Mouse (Mus musculus): ENCODE measurements around the gene Lin7a.

Lin7a gene

GRCm38 (mm10) chr10:107271321-107272130 is at the start of gene Lin7a:
Gene Lin7a, plus strand, starts transcription at chr10:107271686.
- in situ Hi-C loops (cut with MboI, MseI): no loop called here

GRCm38 (mm10) chr10:107221726-107222125 is 49.8 kb upstream of the Lin7a start:
- in situ Hi-C loops (cut with MboI, MseI): no loop called here

DNA sequence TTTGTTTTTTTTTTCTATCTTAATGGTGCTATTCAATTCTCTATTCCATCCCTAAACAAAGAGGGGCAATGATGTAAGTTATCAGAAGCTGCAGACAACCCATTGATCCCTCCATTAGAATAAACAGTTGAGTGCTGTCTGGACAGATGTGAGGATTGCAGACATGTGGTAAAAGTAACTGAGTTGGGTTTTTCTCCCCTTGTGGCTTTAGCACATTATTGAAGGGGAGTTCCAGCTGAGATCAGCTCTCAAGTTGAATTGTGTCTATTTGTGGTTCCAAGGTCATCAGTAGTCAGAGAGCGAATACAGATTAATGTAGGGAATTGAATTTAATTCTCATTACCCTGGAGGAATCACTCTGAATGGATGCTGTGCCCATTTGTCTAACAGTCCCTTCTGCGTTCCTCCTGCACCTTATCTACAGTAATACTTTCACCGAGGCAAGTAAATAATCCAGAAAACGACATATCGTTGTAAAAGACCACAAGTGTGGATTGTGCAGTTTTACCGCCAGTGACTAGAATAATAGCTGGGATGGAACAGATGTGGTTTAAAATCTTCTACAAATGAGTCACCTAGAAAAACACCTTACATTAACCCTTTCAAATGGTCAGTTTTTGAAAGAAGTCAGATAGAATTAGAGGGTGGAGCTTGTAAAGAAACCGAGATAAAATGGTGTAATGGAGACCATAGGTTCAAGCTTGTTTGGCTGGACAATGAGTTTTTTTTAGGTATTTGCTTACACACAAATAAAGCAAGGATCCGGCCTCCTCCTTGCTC is 48.9 kb upstream of the Lin7a start:
- in situ Hi-C loops (cut with MboI, MseI): no loop called here

DNA sequence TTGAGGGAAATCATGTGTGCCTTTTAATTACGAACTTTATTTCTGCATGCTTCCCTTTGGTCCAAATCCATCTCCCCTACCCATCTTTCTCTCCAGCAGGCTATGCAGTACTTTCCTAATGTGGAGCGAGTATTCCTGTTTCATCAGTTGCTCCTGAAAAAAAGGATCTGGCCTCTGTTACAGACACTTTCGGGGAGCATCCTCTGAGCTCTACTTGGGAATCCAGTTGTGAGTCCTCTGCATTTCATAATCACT is 48.4 kb upstream of the Lin7a start:
- in situ Hi-C loops (cut with MboI, MseI): no loop called here

GRCm38 (mm10) chr10:107223821-107224220 is 47.7 kb upstream of the Lin7a start:
- in situ Hi-C loops (cut with MboI, MseI): no loop called here

GRCm38 (mm10) chr10:107224596-107225330 is 46.7 kb upstream of the Lin7a start:
- in situ Hi-C loops (cut with MboI, MseI): no loop called here

DNA sequence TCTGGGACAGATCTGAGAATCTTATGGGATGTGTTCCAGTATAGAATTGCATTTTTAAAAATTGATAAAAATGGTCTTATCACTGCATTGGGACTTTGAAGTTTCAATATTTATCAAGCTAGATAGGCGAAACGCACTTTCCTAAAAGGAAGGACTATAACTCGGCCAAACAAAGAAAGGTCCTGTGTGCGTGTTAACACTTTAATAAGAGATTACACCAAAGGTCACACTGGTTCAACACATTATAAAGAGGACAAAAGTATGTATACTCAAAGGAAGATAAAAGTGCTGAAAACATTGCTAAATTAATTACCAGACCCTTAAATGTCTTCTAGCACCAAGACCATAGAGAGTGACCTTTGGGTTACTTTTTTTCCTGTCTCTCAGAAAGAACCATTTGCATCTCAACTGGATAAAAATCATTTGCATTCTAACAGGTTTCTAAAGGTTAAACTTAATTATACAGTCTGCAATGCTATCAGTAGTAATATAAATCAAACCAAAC is 46.1 kb upstream of the Lin7a start:
- in situ Hi-C loops (cut with MboI, MseI): no loop called here

DNA sequence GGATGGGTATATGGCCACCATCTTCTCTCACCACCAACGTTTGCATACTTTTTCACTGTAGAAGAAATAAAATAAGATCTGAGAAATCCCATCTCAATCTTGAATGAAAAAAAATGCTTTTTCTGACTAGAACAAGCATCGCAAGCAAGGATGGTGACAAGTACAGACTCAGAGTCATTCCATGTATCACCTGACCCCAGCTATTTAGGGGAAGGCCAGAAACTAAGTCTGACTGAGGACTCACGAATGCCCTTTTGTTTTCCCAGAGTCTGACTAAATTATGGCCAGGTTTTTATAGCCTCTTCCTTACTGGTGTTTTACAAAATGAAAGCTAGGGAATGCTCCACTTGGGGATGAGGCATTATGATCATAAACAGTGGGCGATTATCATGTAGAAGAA is 45.6 kb upstream of the Lin7a start:
- in situ Hi-C loops (cut with MboI, MseI): no loop called here

GRCm38 (mm10) chr10:107227901-107228300 is 43.6 kb upstream of the Lin7a start:
- in situ Hi-C loops (cut with MboI, MseI): no loop called here

- in situ Hi-C loops (cut with MboI, MseI): no loop called here
Measured at GRCm38 (mm10) chr10:107228776-107229175, 42.7 kb upstream of the Lin7a start.

DNA sequence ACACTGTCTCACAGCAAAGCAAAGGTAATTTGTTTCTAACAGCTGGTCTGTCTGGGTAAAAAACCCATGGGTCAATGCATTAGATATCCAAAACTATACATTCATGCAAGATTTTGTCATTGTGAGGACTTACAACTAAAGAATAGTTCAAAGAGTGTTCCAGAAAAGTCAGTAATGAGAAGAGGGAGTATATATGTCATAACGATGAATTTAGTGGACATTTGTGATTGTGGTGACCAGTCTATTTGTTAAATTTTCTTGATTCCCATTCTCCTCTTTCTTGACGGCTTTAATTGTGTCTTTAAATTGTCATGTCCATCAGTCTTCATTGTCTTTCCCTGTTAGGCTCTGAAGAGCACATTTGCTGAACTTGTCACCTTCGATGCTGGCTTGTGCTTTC is 42.1 kb upstream of the Lin7a start:
- in situ Hi-C loops (cut with MboI, MseI): no loop called here

DNA sequence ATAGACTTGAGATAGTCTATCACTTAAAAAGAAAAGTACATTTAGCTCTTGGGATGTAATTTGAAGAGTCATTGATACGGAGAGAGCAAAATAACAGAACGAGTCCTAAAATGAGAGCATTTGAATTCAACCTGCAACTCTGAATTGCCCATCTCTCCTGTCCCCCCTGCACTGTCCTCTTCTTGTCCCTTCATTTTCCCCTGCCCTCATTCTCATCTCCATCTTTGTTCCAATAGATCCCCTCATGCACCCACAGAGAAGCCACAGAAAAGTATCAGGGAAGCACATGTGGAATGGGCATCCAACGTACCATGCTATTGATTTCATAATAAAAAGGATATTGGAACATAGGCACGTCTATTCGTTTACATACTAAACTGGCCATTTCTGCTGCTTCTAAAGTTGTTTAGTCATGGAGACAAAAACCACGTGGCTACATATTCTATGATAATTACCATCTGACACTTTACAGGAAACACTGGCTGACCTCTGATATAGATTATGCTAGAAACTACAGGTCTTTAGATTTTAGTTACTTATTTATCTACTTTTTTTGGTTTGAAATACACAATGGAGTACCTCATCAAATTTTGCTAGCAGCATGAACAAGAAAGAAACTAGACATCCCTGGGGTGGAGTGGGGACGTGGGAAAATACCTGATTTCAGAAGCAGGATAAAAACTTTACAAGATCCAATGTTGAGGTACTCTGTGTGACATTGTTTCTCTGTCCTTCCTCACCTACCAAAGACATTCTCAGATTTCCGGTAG is 41.2 kb upstream of the Lin7a start:
- in situ Hi-C loops (cut with MboI, MseI): no loop called here

- in situ Hi-C loops (cut with MboI, MseI): no loop called here
Measured at GRCm38 (mm10) chr10:107230851-107231130, 40.7 kb upstream of the Lin7a start.

GRCm38 (mm10) chr10:107231421-107232010 is 40.0 kb upstream of the Lin7a start:
- in situ Hi-C loops (cut with MboI, MseI): no loop called here

DNA sequence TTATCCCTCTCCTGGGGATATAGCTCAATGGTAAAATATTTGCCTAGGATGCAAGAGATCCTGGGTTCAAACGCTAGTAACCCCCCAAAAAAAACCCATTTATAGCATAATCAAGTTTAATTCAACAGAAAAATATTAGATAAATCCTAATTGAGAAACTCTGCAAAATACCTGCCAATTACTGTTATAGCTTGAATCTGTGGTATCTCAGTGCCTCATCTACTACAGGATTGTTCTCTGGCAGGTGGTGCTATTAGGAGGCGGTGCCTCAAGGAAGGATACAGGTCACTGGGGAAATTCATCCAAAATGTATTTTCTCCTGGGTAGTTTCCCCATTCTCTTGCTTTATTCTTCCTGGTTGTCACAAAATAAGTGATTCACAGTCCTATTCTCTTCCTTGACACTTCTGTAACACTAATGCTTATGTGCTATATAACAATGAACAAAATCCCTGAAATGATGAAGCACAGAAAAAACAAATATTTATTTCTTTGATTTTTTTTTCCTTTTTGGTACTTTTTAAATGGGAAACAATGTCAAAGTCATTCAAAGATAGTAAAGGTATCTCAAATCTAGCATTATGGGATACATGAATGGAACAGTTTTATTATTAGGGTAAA is 38.9 kb upstream of the Lin7a start:
- in situ Hi-C loops (cut with MboI, MseI): no loop called here

DNA sequence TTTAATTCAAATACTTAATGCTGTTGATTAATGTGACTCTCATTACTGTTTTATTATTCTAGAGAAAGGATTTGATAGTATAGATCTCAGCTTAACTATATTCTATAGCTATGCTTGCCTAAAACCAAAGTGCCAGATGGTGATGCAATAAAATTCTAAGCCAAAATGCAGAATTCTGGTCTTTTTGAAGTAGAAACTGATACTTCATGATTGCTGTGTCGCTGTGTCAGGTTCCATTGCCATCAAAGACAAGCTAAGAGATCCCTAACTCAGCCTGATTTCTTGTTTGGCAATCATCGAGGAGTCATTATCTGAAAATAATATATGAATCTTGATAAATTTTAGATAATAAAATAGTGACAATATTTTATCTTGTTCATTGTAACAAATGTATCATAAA is 38.3 kb upstream of the Lin7a start:
- in situ Hi-C loops (cut with MboI, MseI): no loop called here

GRCm38 (mm10) chr10:107233825-107234224 is 37.7 kb upstream of the Lin7a start:
- in situ Hi-C loops (cut with MboI, MseI): no loop called here

GRCm38 (mm10) chr10:107234421-107235400 is 36.8 kb upstream of the Lin7a start:
- in situ Hi-C loops (cut with MboI, MseI): no loop called here

DNA sequence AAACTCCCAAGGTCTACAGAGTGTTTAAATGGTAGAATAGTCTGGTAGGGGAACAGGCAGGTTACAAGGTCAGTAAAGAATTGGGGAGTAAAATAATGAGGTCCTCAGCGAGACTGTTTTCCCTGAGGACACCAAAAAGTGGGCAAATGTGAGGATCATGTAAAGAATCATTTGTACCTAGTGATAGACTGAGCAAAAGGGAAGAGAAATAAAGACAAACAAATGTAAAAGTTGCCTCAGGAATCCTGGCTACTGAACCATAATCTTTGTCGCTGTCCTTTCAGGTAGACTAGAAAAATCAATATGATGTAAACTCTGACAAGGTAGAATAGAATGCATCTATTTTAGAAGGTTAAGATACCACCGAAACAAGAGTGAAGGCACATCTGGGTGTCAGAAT is 36.0 kb upstream of the Lin7a start:
- in situ Hi-C loops (cut with MboI, MseI): no loop called here

DNA sequence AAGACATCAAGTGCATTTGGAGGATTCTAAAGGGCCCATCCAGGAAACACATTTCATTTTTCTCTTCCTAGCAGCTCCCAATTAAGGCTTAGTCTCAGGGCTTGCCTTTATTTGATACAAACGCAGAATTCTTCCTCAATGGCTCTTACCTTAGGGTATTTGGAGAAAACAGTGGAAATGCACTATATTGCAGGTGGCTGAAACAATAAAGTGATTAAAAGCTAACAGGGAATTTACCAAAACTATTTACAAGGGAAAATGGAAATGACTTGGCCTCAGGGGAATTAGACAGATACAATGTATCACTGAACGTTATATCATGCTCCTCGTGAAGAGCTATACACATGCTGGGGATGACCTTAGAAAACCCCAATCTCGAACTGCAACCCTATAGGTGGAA is 35.3 kb upstream of the Lin7a start:
- in situ Hi-C loops (cut with MboI, MseI): no loop called here
